Mouse (Mus musculus) lung, embryonic 14.5 days (tissue): ENCODE measurements around the gene Arhgef25. TPM values are rescaled to one million over a fixed set of nuclear protein-coding genes. Genes with fewer than 3 reads are reported as not detected.

Source experiments
- ATAC-seq: fragments of 200-750 bp; cut with Nextera tagmentation; 2 replicates; pipeline ENCODE4 v1.8.0; 2017; ENCODE audit warnings: mild to moderate bottlenecking, moderate TSS enrichment, moderate library complexity; ENCODE audit not compliant: insufficient read depth
- DNase-seq: peaks from one replicate; pipeline ENCODE4 v3.0.0-alpha.2; 2015
- H3K27ac ChIP-seq: fragments of 300-500 bp; sonication (generic); 2 replicates; pipeline ENCODE4 v1.5.1; 2014; ENCODE audit warnings: low read depth, mild to moderate bottlenecking, moderate library complexity
- H3K27me3 ChIP-seq: fragments of 300-500 bp; sonication (generic); 2 replicates; pipeline ENCODE4 v1.6.1; 2014; ENCODE audit warnings: low read length, control low read depth; ENCODE audit not compliant: insufficient read depth
- H3K36me3 ChIP-seq: fragments of 300-500 bp; sonication (generic); 2 replicates; pipeline ENCODE4 v1.6.1; 2014; ENCODE audit warnings: control low read depth; ENCODE audit not compliant: insufficient read depth
- H3K4me1 ChIP-seq: fragments of 300-500 bp; sonication (generic); 2 replicates; pipeline ENCODE4 v1.6.1; 2014; ENCODE audit warnings: antibody characterized with exemption, control low read depth; ENCODE audit not compliant: insufficient read depth
- H3K4me2 ChIP-seq: fragments of 300-500 bp; sonication (generic); 2 replicates; pipeline ENCODE4 v1.6.1; 2014; ENCODE audit warnings: mild to moderate bottlenecking
- H3K4me3 ChIP-seq: fragments of 300-500 bp; sonication (generic); 2 replicates; pipeline ENCODE4 v1.5.1; 2014; ENCODE audit warnings: low read depth, low read length
- H3K9ac ChIP-seq: fragments of 300-500 bp; sonication (generic); 2 replicates; pipeline ENCODE4 v1.6.1; 2014
- H3K9me3 ChIP-seq: fragments of 300-500 bp; sonication (generic); 2 replicates; pipeline ENCODE4 v1.6.1; 2016; ENCODE audit warnings: low read depth, low read length, control low read depth
- CTCF ChIP-seq: IDR thresholded peaks from 2 replicates; pipeline ENCODE4 v1.5.1; 2016; ENCODE audit warnings: antibody characterized with exemption, low read depth
- WGBS: fragments of 180-500 bp; shearing (Covaris S2); extraction: QIAGEN DNeasy Blood & Tissue Kit; methylation state at CpG from one replicate; pipeline ENCODE4 v1.1.7; 2014; 5-methylcytosine and 5-hydroxymethylcytosine counted together
- polyA plus RNA-seq: library from polyadenylated mRNA; unstranded; fragments of >200 nt; fragmentation: Nextera tagmentation; extraction: Ambion mirVana; gene quantifications from 2 replicates; pipeline ENCODE4 v1.2.1, GENCODE M21; 2014

Arhgef25 gene
- 45.8 and 48.7 TPM in 2 replicates for polyA plus RNA-seq

GRCm38 (mm10) chr10:127189651-127190381 lies at the start of gene Arhgef25:
Gene Arhgef25, minus strand, starts transcription at chr10:127190083.
- no peak for TF ChIP-seq CTCF
- Histone ChIP-seq H3K4me2 (peak within 1 kb of the TSS; percentile 97), H3K9me3 (no peaks in the 10 kb centered on the region), H3K27ac (peak within 1 kb of the TSS; percentile 90), H3K4me3 (peak within 1 kb of the TSS; percentile 67), H3K9ac (peak within 1 kb of the TSS; percentile 83), H3K36me3 (peaks cover 40% of the 10 kb centered on the region), H3K27me3 (no peaks in the 10 kb centered on the region), H3K4me1 (peaks cover 20% of the 10 kb centered on the region)
- WGBS, result 1% methylated on average over 35 of the region's 35 CpGs
- peak; percentile 78 for DNase-seq
- peak; percentile 38 for ATAC-seq

GRCm38 (mm10) chr10:127238241-127238824 lies 48.5 kb upstream of the Arhgef25 start:
- Histone ChIP-seq H3K36me3 (no peaks in the 10 kb centered on the region), H3K4me2 (no peak overlapping the region), H3K4me3 (no peak overlapping the region), H3K9ac (no peak overlapping the region), H3K27me3 (no peaks in the 10 kb centered on the region), H3K9me3 (no peaks in the 10 kb centered on the region), H3K4me1 (no peaks in the 10 kb centered on the region), H3K27ac (no peak overlapping the region)
- no peak for TF ChIP-seq CTCF
- WGBS, result 65% methylated on average over 18 of the region's 18 CpGs
- ATAC-seq, result no peak
- DNase-seq, result no peak

- DNase-seq, result no peak
Measured at GRCm38 (mm10) chr10:127236541-127236940, 46.7 kb upstream of the Arhgef25 start.

GRCm38 (mm10) chr10:127233141-127233540 lies 43.3 kb upstream of the Arhgef25 start:
- no peak for ATAC-seq
- no peak overlapping the region for H3K27ac ChIP-seq
- no peak overlapping the region for H3K9ac ChIP-seq
- WGBS, result 75% methylated on average over 9 of the region's 9 CpGs
- H3K9me3 ChIP-seq, result no peaks in the 10 kb centered on the region
- DNase-seq, result no peak
- TF ChIP-seq CTCF, result peak; percentile 17
- H3K4me2 ChIP-seq, result no peak overlapping the region
- no peaks in the 10 kb centered on the region for H3K4me1 ChIP-seq
- no peak overlapping the region for H3K4me3 ChIP-seq
- H3K36me3 ChIP-seq, result no peaks in the 10 kb centered on the region
- no peaks in the 10 kb centered on the region for H3K27me3 ChIP-seq

More at GRCm38 (mm10) chr10:127236541-127236940, 46.7 kb upstream of the Arhgef25 start:
- no peak overlapping the region for H3K4me2 ChIP-seq
- ATAC-seq, result no peak
- H3K4me1 ChIP-seq, result no peaks in the 10 kb centered on the region
- no peak overlapping the region for H3K27ac ChIP-seq
- no peaks in the 10 kb centered on the region for H3K9me3 ChIP-seq
- no peaks in the 10 kb centered on the region for H3K27me3 ChIP-seq
- no peaks in the 10 kb centered on the region for H3K36me3 ChIP-seq
- no peak overlapping the region for H3K9ac ChIP-seq
- 33% methylated on average over 9 of the region's 9 CpGs for WGBS
- TF ChIP-seq CTCF, result no peak
- no peak overlapping the region for H3K4me3 ChIP-seq

- TF ChIP-seq CTCF, result no peak
Measured at GRCm38 (mm10) chr10:127231741-127232140, 41.9 kb upstream of the Arhgef25 start.

GRCm38 (mm10) chr10:127230693-127231092 lies 40.8 kb upstream of the Arhgef25 start:
- no peaks in the 10 kb centered on the region for H3K9me3 ChIP-seq
- H3K4me2 ChIP-seq, result no peak overlapping the region
- H3K27me3 ChIP-seq, result no peaks in the 10 kb centered on the region
- H3K4me3 ChIP-seq, result no peak overlapping the region
- TF ChIP-seq CTCF, result no peak
- no peak overlapping the region for H3K27ac ChIP-seq
- no peak for DNase-seq
- no peaks in the 10 kb centered on the region for H3K36me3 ChIP-seq
- H3K9ac ChIP-seq, result no peak overlapping the region
- no peaks in the 10 kb centered on the region for H3K4me1 ChIP-seq
- ATAC-seq, result no peak
- 76% methylated on average over 12 of the region's 12 CpGs for WGBS

More at GRCm38 (mm10) chr10:127231741-127232140, 41.9 kb upstream of the Arhgef25 start:
- no peak overlapping the region for H3K27ac ChIP-seq
- H3K27me3 ChIP-seq, result no peaks in the 10 kb centered on the region
- 81% methylated on average over 14 of the region's 14 CpGs for WGBS
- H3K4me2 ChIP-seq, result no peak overlapping the region
- no peak for ATAC-seq
- no peak overlapping the region for H3K4me3 ChIP-seq
- no peaks in the 10 kb centered on the region for H3K4me1 ChIP-seq
- H3K36me3 ChIP-seq, result no peaks in the 10 kb centered on the region
- DNase-seq, result no peak
- no peaks in the 10 kb centered on the region for H3K9me3 ChIP-seq
- H3K9ac ChIP-seq, result no peak overlapping the region

- ATAC-seq, result peak; percentile 66; the same call in 1 of the 2 replicates
- Histone ChIP-seq H3K27ac (no peak overlapping the region), H3K9me3 (no peaks in the 10 kb centered on the region), H3K9ac (no peak overlapping the region), H3K4me3 (no peak overlapping the region), H3K4me2 (no peak overlapping the region), H3K36me3 (no peaks in the 10 kb centered on the region), H3K4me1 (no peaks in the 10 kb centered on the region), H3K27me3 (no peaks in the 10 kb centered on the region)
- DNase-seq, result peak; percentile 91
- WGBS, result 16% methylated on average over 4 of the region's 4 CpGs
- peak; percentile 90 for TF ChIP-seq CTCF
Measured at GRCm38 (mm10) chr10:127228897-127229296, 39.0 kb upstream of the Arhgef25 start.
